Mouse (Mus musculus) fat pad, adult 2 months (tissue): Measurements from ENCODE around the gene Fam189a1.

Experiments
- DNase-seq: peaks from one replicate; pipeline ENCODE4 v3.0.0-alpha.2; 2011; ENCODE audit warnings: low read depth, low spot score; ENCODE audit errors: extremely low read depth

Gene Fam189a1

GRCm38 (mm10) chr7:65046690-65047089 lies 109.7 kb downstream of the Fam189a1 start:
- DNase-seq: no peak

- DNase-seq: no peak
Measured at GRCm38 (mm10) chr7:65044280-65044679, 112.1 kb downstream of the Fam189a1 start.

- DNase-seq: no peak
Measured at GRCm38 (mm10) chr7:65041106-65041505, 115.3 kb downstream of the Fam189a1 start.

- no peak for DNase-seq
Measured at GRCm38 (mm10) chr7:65031741-65032140, 124.6 kb downstream of the Fam189a1 start.

GRCm38 (mm10) chr7:65031195-65031594 lies 125.2 kb downstream of the Fam189a1 start:
- no peak for DNase-seq

GRCm38 (mm10) chr7:65029985-65030384 lies 126.4 kb downstream of the Fam189a1 start:
- no peak for DNase-seq

GRCm38 (mm10) chr7:65021298-65021697 lies 135.1 kb downstream of the Fam189a1 start:
- DNase-seq: no peak

- no peak for DNase-seq
Measured at GRCm38 (mm10) chr7:65018036-65018679, 138.2 kb downstream of the Fam189a1 start.

GRCm38 (mm10) chr7:65017348-65017747 lies 139.0 kb downstream of the Fam189a1 start:
- no peak for DNase-seq

- DNase-seq: no peak
Measured at GRCm38 (mm10) chr7:65011133-65011532, 145.2 kb downstream of the Fam189a1 start.

GRCm38 (mm10) chr7:65010275-65010674 lies 146.1 kb downstream of the Fam189a1 start:
- DNase-seq: no peak

- no peak for DNase-seq
Measured at GRCm38 (mm10) chr7:65005731-65006130, 150.6 kb downstream of the Fam189a1 start.

- no peak for DNase-seq
Measured at GRCm38 (mm10) chr7:64999718-65000214, 156.6 kb downstream of the Fam189a1 start.

- no peak for DNase-seq
Measured at GRCm38 (mm10) chr7:64997743-64998142, 158.6 kb downstream of the Fam189a1 start.

- no peak for DNase-seq
Measured at GRCm38 (mm10) chr7:64995946-64996444, 160.4 kb downstream of the Fam189a1 start.

GRCm38 (mm10) chr7:64989406-64989805 lies 167.0 kb downstream of the Fam189a1 start:
- no peak for DNase-seq

- DNase-seq: no peak
Measured at GRCm38 (mm10) chr7:64988015-64988414, 168.4 kb downstream of the Fam189a1 start.

- no peak for DNase-seq
Measured at GRCm38 (mm10) chr7:64984468-64985120, 171.8 kb downstream of the Fam189a1 start.

GRCm38 (mm10) chr7:64981511-64982235 lies 174.7 kb downstream of the Fam189a1 start:
- DNase-seq: no peak

GRCm38 (mm10) chr7:64973590-64974262 lies 182.6 kb downstream of the Fam189a1 start:
- DNase-seq: no peak

- no peak for DNase-seq
Measured at GRCm38 (mm10) chr7:64962128-64962527, 194.2 kb downstream of the Fam189a1 start.
